8 mouse cellular contexts compared by ENCODE assay signal in genomic region chr17:29342010-29342910, GRCm38 (mm10). TPM values are rescaled to one million over a fixed set of nuclear protein-coding genes. Genes with fewer than 3 reads are reported as not detected.
DNase-seq lines count a peak whose midpoint lies in the region; ATAC-seq and TF ChIP-seq lines count a peak whose summit lies in the region.

No protein-coding gene starts in this region.

- H3K4me1 ChIP-seq in forebrain, embryonic 14.5 days (ENCODE audit: control insufficient read depth, insufficient read depth, low read length): peaks cover 17% of the 10 kb centered on the region
- peaks cover 8% of the 10 kb centered on the region for H3K4me1 ChIP-seq in hindbrain, embryonic 11.5 days (replicated peaks; ENCODE audit: control insufficient read depth, insufficient read depth, low read length)
- peaks cover 7% of the 10 kb centered on the region; the same call in 1 of the 2 replicates for H3K4me1 ChIP-seq in liver, adult 2 months (ENCODE audit: control insufficient read depth, insufficient read depth, low read length)
- peaks cover 35% of the 10 kb centered on the region for H3K4me1 ChIP-seq in neural tube, embryonic 12.5 days

- peak overlapping the region; percentile 47 for H3K9ac ChIP-seq in forebrain, embryonic 14.5 days (ENCODE audit: low read length)
- H3K9ac ChIP-seq in hindbrain, embryonic 11.5 days (ENCODE audit: low read depth, low read length): no peak overlapping the region; the same call in 1 of the 2 replicates
- H3K9ac ChIP-seq in liver, adult 2 months (ENCODE audit: low read depth, low read length): no peak overlapping the region
- 0 out of 2 replicates have a peak overlapping the region, but pooled peaks have one; percentile 29 for H3K9ac ChIP-seq in neural tube, embryonic 12.5 days

- no peak for TF ChIP-seq POLR2A in liver, adult 2 months (IDR thresholded peaks at IDR 0.05; ENCODE audit: extremely low read depth, insufficient read depth, low read length)

- peak; percentile 8; the same call in 1 of the 2 replicates for ATAC-seq in frontal cortex, adult (ENCODE audit: low TSS enrichment)
- no peak for ATAC-seq in forebrain, embryonic 14.5 days
- 0 out of 2 replicates have a peak, but pooled peaks have one; percentile 25 for ATAC-seq in hindbrain, embryonic 11.5 days (ENCODE audit: low FRiP score)
- ATAC-seq in neural tube, embryonic 12.5 days (ENCODE audit: low FRiP score, low read depth): no peak
- no peak for ATAC-seq in erythroid progenitor cell, adult 5-6 weeks (replicated peaks; ENCODE audit: low FRiP score, poor library complexity, severe bottlenecking)

- peak overlapping the region; percentile 69; the same call in 1 of the 2 replicates for H3K27ac ChIP-seq in forebrain, embryonic 14.5 days (ENCODE audit: low read depth, low read length)
- 0 out of 2 replicates have a peak overlapping the region, but pooled peaks have one; percentile 70 for H3K27ac ChIP-seq in hindbrain, embryonic 11.5 days (ENCODE audit: low read depth, low read length)
- H3K27ac ChIP-seq in liver, adult 2 months (replicated peaks; ENCODE audit: insufficient read depth, low read depth, low read length): no peak overlapping the region
- peak overlapping the region; percentile 42; the same call in 1 of the 2 replicates for H3K27ac ChIP-seq in neural tube, embryonic 12.5 days

- H3K27me3 ChIP-seq in forebrain, embryonic 14.5 days (replicated peaks; ENCODE audit: control insufficient read depth, insufficient read depth, low read length): no peaks in the 10 kb centered on the region
- H3K27me3 ChIP-seq in hindbrain, embryonic 11.5 days (ENCODE audit: control insufficient read depth, insufficient read depth, low read length): no peaks in the 10 kb centered on the region
- H3K27me3 ChIP-seq in liver, adult 2 months (ENCODE audit: control insufficient read depth, insufficient read depth, low read length): no peaks in the 10 kb centered on the region
- no peaks in the 10 kb centered on the region for H3K27me3 ChIP-seq in neural tube, embryonic 12.5 days (replicated peaks)

- no peak for DNase-seq in frontal cortex, postnatal 36 days (ENCODE audit: low spot score in 2 of 2)
- no peak for DNase-seq in forebrain, embryonic 14.5 days (ENCODE audit: low spot score)
- peak; percentile 24 for DNase-seq in hindbrain, embryonic 11.5 days (ENCODE audit: low spot score)
- peak; percentile 39 for DNase-seq in liver, adult 2 months (ENCODE audit: extremely low read depth, low read depth, low spot score)
- no peak for DNase-seq in natural killer cell, adult 2 months (ENCODE audit: low spot score in 2 of 2)

- H3K4me3 ChIP-seq in forebrain, embryonic 14.5 days (ENCODE audit: low read depth, low read length): no peak overlapping the region
- no peak overlapping the region for H3K4me3 ChIP-seq in hindbrain, embryonic 11.5 days (ENCODE audit: low read depth, low read length)
- H3K4me3 ChIP-seq in liver, adult 2 months (ENCODE audit: insufficient read depth, low read depth, low read length): no peak overlapping the region
- no peak overlapping the region for H3K4me3 ChIP-seq in neural tube, embryonic 12.5 days

- H3K79me2 ChIP-seq in liver, adult 2 months (ENCODE audit: control insufficient read depth, insufficient read depth, low read length): peaks cover 4% of the 10 kb centered on the region

- no peak overlapping the region for H3K4me2 ChIP-seq in forebrain, embryonic 14.5 days (ENCODE audit: low read length)
- H3K4me2 ChIP-seq in hindbrain, embryonic 11.5 days (replicated peaks; ENCODE audit: low read depth, low read length): no peak overlapping the region
- H3K4me2 ChIP-seq in neural tube, embryonic 12.5 days (replicated peaks): 0 out of 2 replicates have a peak overlapping the region, but pooled peaks have one; percentile 1

- no peak for TF ChIP-seq CTCF in liver, adult 2 months (IDR thresholded peaks at IDR 0.05; ENCODE audit: low read depth, low read length)

- WGBS in forebrain, embryonic 14.5 days: 54% methylated on average over 13 of the region's 13 CpGs
- WGBS in hindbrain, embryonic 11.5 days: 49% methylated on average over 13 of the region's 13 CpGs
- 50% methylated on average over 13 of the region's 13 CpGs for WGBS in liver, adult 2 months
- 52% methylated on average over 13 of the region's 13 CpGs for WGBS in neural tube, embryonic 12.5 days

- H3K36me3 ChIP-seq in forebrain, embryonic 14.5 days (ENCODE audit: control insufficient read depth, insufficient read depth, low read length): peaks cover 63% of the 10 kb centered on the region
- 0 out of 2 replicates have a peak, but pooled peaks cover 9% of the 10 kb centered on the region for H3K36me3 ChIP-seq in hindbrain, embryonic 11.5 days (ENCODE audit: control insufficient read depth, insufficient read depth, low read length)
- peaks cover 2% of the 10 kb centered on the region; the same call in 1 of the 2 replicates for H3K36me3 ChIP-seq in liver, adult 2 months (ENCODE audit: control insufficient read depth, insufficient read depth, low read length)
- H3K36me3 ChIP-seq in neural tube, embryonic 12.5 days: peaks cover 55% of the 10 kb centered on the region

- H3K9me3 ChIP-seq in forebrain, embryonic 14.5 days (replicated peaks; ENCODE audit: control insufficient read depth, low read length): no peaks in the 10 kb centered on the region
- no peaks in the 10 kb centered on the region for H3K9me3 ChIP-seq in hindbrain, embryonic 11.5 days (ENCODE audit: control insufficient read depth, low read length)
- no peaks in the 10 kb centered on the region for H3K9me3 ChIP-seq in neural tube, embryonic 12.5 days

RNA-seq across cellular contexts. Expression of gene Mtch1, which starts 5.5 kb away (rescaled TPM):
- polyA plus RNA-seq in forebrain, embryonic 14.5 days (2014; fragmentation: Nextera tagmentation; extraction: Ambion mirVana): 418 and 521 TPM in 2 replicates
- 356 and 425 TPM in 2 replicates for polyA plus RNA-seq in hindbrain, embryonic 11.5 days (2014; fragmentation: Nextera tagmentation; extraction: Ambion mirVana)
- total RNA-seq in liver, adult 2 months (2014; rRNA removed): 82.7 and 93.8 TPM in 2 replicates
- polyA plus RNA-seq in liver, adult 2 months (2012; rRNA removed): 136 and 143 TPM in 2 replicates
- polyA plus RNA-seq in neural tube, embryonic 12.5 days (2016; fragmentation: Nextera tagmentation; extraction: Ambion mirVana): 468 and 479 TPM in 2 replicates
- total RNA-seq in erythroid progenitor cell, adult 5-6 weeks (2015; ENCODE audit: low replicate concordance): 32.1 and 42.3 TPM in 2 replicates
- 12.3 and 31.1 TPM in 2 replicates for total RNA-seq in erythroid progenitor cell, adult 5-6 weeks (2017; ENCODE audit: low replicate concordance)

RNA-seq across cellular contexts. Expression of gene Fgd2, which starts 18.5 kb away (rescaled TPM):
- polyA plus RNA-seq in forebrain, embryonic 14.5 days (2014; fragmentation: Nextera tagmentation; extraction: Ambion mirVana): 3.4 and 6.1 TPM in 2 replicates
- 2.7 and 4.2 TPM in 2 replicates for polyA plus RNA-seq in hindbrain, embryonic 11.5 days (2014; fragmentation: Nextera tagmentation; extraction: Ambion mirVana)
- 7.6 and 8.9 TPM in 2 replicates for total RNA-seq in liver, adult 2 months (2014; rRNA removed)
- 4.0 and 8.8 TPM in 2 replicates for polyA plus RNA-seq in liver, adult 2 months (2012; rRNA removed)
- polyA plus RNA-seq in neural tube, embryonic 12.5 days (2016; fragmentation: Nextera tagmentation; extraction: Ambion mirVana): 3.7 and 4.2 TPM in 2 replicates
- 4.0 and 6.3 TPM in 2 replicates for total RNA-seq in erythroid progenitor cell, adult 5-6 weeks (2015; ENCODE audit: low replicate concordance)
- 0.98 and 5.0 TPM in 2 replicates for total RNA-seq in erythroid progenitor cell, adult 5-6 weeks (2017; ENCODE audit: low replicate concordance)

RNA-seq across cellular contexts. Expression of gene Pi16, which starts 24.8 kb away (rescaled TPM):
- 1.2 TPM in 2 replicates for polyA plus RNA-seq in forebrain, embryonic 14.5 days (2014; fragmentation: Nextera tagmentation; extraction: Ambion mirVana)
- 0.32 and 0.67 TPM in 2 replicates for polyA plus RNA-seq in hindbrain, embryonic 11.5 days (2014; fragmentation: Nextera tagmentation; extraction: Ambion mirVana)
- total RNA-seq in liver, adult 2 months (2014; rRNA removed): 0.13 and 0.28 TPM in 2 replicates
- 0.07 and 0.10 TPM in 2 replicates for polyA plus RNA-seq in liver, adult 2 months (2012; rRNA removed)
- polyA plus RNA-seq in neural tube, embryonic 12.5 days (2016; fragmentation: Nextera tagmentation; extraction: Ambion mirVana): 1.2 and 1.3 TPM in 2 replicates
- total RNA-seq in erythroid progenitor cell, adult 5-6 weeks (2015; ENCODE audit: low replicate concordance): 1.1 and 1.3 TPM in 2 replicates
- 3.4 and 3.7 TPM in 2 replicates for total RNA-seq in erythroid progenitor cell, adult 5-6 weeks (2017; ENCODE audit: low replicate concordance)

Comparison
In these comparisons a context has a peak if more than half of its experiments do, and no peak if none do; other contexts are left out.
1. ATAC-seq: peak in frontal cortex, adult (single experiment) and hindbrain, embryonic 11.5 days (single experiment); none in forebrain, embryonic 14.5 days (single experiment), neural tube, embryonic 12.5 days (single experiment) and erythroid progenitor cell, adult 5-6 weeks (single experiment).
2. DNase-seq: peak in hindbrain, embryonic 11.5 days (single experiment) and liver, adult 2 months (single experiment); none in frontal cortex, postnatal 36 days (0 of 2), forebrain, embryonic 14.5 days (single experiment) and natural killer cell, adult 2 months (0 of 2).
3. H3K9ac ChIP-seq: peak in forebrain, embryonic 14.5 days (single experiment) and neural tube, embryonic 12.5 days (single experiment); none in hindbrain, embryonic 11.5 days (single experiment) and liver, adult 2 months (single experiment).